Mouse (Mus musculus): ENCODE measurements at regions not wholly inside any gene's neighbourhood (a gene's known extent, or its start where the extent isn't known, plus 50 kb on each side); places are given as distances from the start of the nearest gene placed in this dataset.

GRCm38 (mm10) chr6:143336574-143336973 is 169.6 kb downstream of the Etnk1 start:
- TF ChIP-seq CTCF (IDR thresholded peaks at IDR 0.05; ENCODE audit: low read depth): no peak
- no peak for TF ChIP-seq EP300 (IDR thresholded peaks at IDR 0.05; ENCODE audit: low read depth)

All from liver, postnatal 0 days (tissue).